Mouse (Mus musculus) limb, embryonic 12.5 days (tissue): ENCODE data around the gene Gm10647. TPM values are rescaled to one million over a fixed set of nuclear protein-coding genes. Genes with fewer than 3 reads are reported as not detected.
"Not testable (repeated sequence)": the region's sequence is repeated elsewhere in the genome, so short reads cannot be mapped to it uniquely, and the experiment has no call there.

ENCODE experiments used
- ATAC-seq: fragments of 200-750 bp; cut with Nextera tagmentation; 2 replicates; pipeline ENCODE4 v1.8.0; 2017; ENCODE audit warnings: low read depth, moderate TSS enrichment; ENCODE audit not compliant: insufficient number of reproducible peaks, insufficient read depth, low FRiP score, low TSS enrichment
- H3K27ac ChIP-seq: fragments of 300-500 bp; sonication (generic); 2 replicates; pipeline ENCODE4 v1.5.1; 2016; ENCODE audit warnings: mild to moderate bottlenecking, moderate library complexity
- H3K27me3 ChIP-seq: fragments of 300-500 bp; sonication (generic); 2 replicates; pipeline ENCODE4 v1.6.1; 2016; ENCODE audit warnings: mild to moderate bottlenecking, moderate library complexity
- H3K36me3 ChIP-seq: fragments of 300-500 bp; sonication (generic); 2 replicates; pipeline ENCODE4 v1.6.1; 2016; ENCODE audit warnings: mild to moderate bottlenecking, moderate library complexity
- H3K4me1 ChIP-seq: fragments of 300-500 bp; sonication (generic); replicated peaks from 2 replicates; pipeline ENCODE4 v1.6.1; 2016
- H3K4me2 ChIP-seq: fragments of 300-500 bp; sonication (generic); 2 replicates; pipeline ENCODE4 v1.6.1; 2016; ENCODE audit warnings: mild to moderate bottlenecking, moderate library complexity
- H3K4me3 ChIP-seq: fragments of 300-500 bp; sonication (generic); replicated peaks from 2 replicates; pipeline ENCODE4 v1.5.1; 2016; ENCODE audit warnings: mild to moderate bottlenecking
- H3K9ac ChIP-seq: fragments of 300-500 bp; sonication (generic); replicated peaks from 2 replicates; pipeline ENCODE4 v1.6.1; 2016; ENCODE audit warnings: mild to moderate bottlenecking, moderate library complexity
- H3K9me3 ChIP-seq: fragments of 300-500 bp; sonication (generic); 2 replicates; pipeline ENCODE4 v1.6.1; 2016; ENCODE audit warnings: mild to moderate bottlenecking, moderate library complexity
- WGBS: fragments of 180-500 bp; shearing (Covaris S2); methylation state at CpG from one replicate; pipeline ENCODE4 v1.1.7; 2016; 5-methylcytosine and 5-hydroxymethylcytosine counted together
- polyA plus RNA-seq: library from polyadenylated mRNA; unstranded; fragments of >200 nt; fragmentation: Nextera tagmentation; extraction: Ambion mirVana; gene quantifications from 2 replicates; pipeline ENCODE4 v1.2.1, GENCODE M21; 2016

Gm10647 gene
- polyA plus RNA-seq, 1 experiment from 2014 or later: 1.2 TPM

GRCm38 (mm10) chr9:66801947-66802346 lies 5.1 kb downstream of the Gm10647 start:
- 46% methylated on average over 12 of the region's 12 CpGs for WGBS
- Histone ChIP-seq H3K9ac (no peak overlapping the region), H3K9me3 (no peaks in the 10 kb centered on the region), H3K27me3 (peaks cover 16% of the 10 kb centered on the region), H3K4me1 (peaks cover 13% of the 10 kb centered on the region), H3K36me3 (no peaks in the 10 kb centered on the region), H3K4me2 (no peak overlapping the region), H3K27ac (no peak overlapping the region), H3K4me3 (no peak overlapping the region)
- no peak for ATAC-seq

GRCm38 (mm10) chr9:66805951-66806350 lies 9.1 kb downstream of the Gm10647 start:
- H3K9me3 ChIP-seq, H3K36me3 ChIP-seq, H3K27ac ChIP-seq, ATAC-seq: not testable (repeated sequence)
- H3K4me1 ChIP-seq: peaks cover 16% of the 10 kb centered on the region
- H3K9ac ChIP-seq: peak overlapping the region; percentile 54
- peak overlapping the region; percentile 31 for H3K4me3 ChIP-seq
- peak overlapping the region; percentile 53 for H3K4me2 ChIP-seq
- H3K27me3 ChIP-seq: peaks cover 16% of the 10 kb centered on the region
- WGBS: 2% methylated on average over 32 of the region's 37 CpGs

- Histone ChIP-seq H3K36me3 (no peaks in the 10 kb centered on the region), H3K4me1 (peaks cover 17% of the 10 kb centered on the region), H3K27ac (peak overlapping the region; percentile 45; the same call in 1 of the 2 replicates), H3K4me2 (no peak overlapping the region), H3K4me3 (no peak overlapping the region), H3K9me3 (no peaks in the 10 kb centered on the region), H3K9ac (no peak overlapping the region), H3K27me3 (no peaks in the 10 kb centered on the region)
- ATAC-seq: no peak
- WGBS: 8% methylated on average over 2 of the region's 2 CpGs
Observed at GRCm38 (mm10) chr9:66813392-66813791, 16.6 kb downstream of the Gm10647 start.

GRCm38 (mm10) chr9:66820996-66821395 lies 24.2 kb downstream of the Gm10647 start:
- Histone ChIP-seq H3K9me3 (no peaks in the 10 kb centered on the region), H3K9ac (no peak overlapping the region), H3K4me2 (no peak overlapping the region), H3K27me3 (no peaks in the 10 kb centered on the region), H3K4me3 (no peak overlapping the region), H3K36me3 (no peaks in the 10 kb centered on the region), H3K4me1 (no peaks in the 10 kb centered on the region), H3K27ac (no peak overlapping the region)
- 63% methylated on average over 5 of the region's 5 CpGs for WGBS
- no peak for ATAC-seq

GRCm38 (mm10) chr9:66822255-66822654 lies 25.4 kb downstream of the Gm10647 start:
- not testable (repeated sequence) for H3K9me3 ChIP-seq, ATAC-seq, H3K9ac ChIP-seq, H3K4me2 ChIP-seq, H3K27me3 ChIP-seq, H3K4me3 ChIP-seq, H3K36me3 ChIP-seq, H3K4me1 ChIP-seq, H3K27ac ChIP-seq
- 71% methylated on average over 2 of the region's 5 CpGs for WGBS

GRCm38 (mm10) chr9:66825990-66826389 lies 29.2 kb downstream of the Gm10647 start:
- no peaks in the 10 kb centered on the region for H3K4me1 ChIP-seq

GRCm38 (mm10) chr9:66832366-66832908 lies 35.6 kb downstream of the Gm10647 start:
- H3K27me3 ChIP-seq: peaks cover 14% of the 10 kb centered on the region
- H3K4me1 ChIP-seq: peaks cover 14% of the 10 kb centered on the region
- no peak overlapping the region for H3K9ac ChIP-seq
- 58% methylated on average over 4 of the region's 4 CpGs for WGBS
- H3K36me3 ChIP-seq: no peaks in the 10 kb centered on the region
- no peak for ATAC-seq
- no peak overlapping the region for H3K4me3 ChIP-seq
- H3K27ac ChIP-seq: no peak overlapping the region
- H3K4me2 ChIP-seq: no peak overlapping the region
- H3K9me3 ChIP-seq: no peaks in the 10 kb centered on the region

More at GRCm38 (mm10) chr9:66825990-66826389, 29.2 kb downstream of the Gm10647 start:
- no peak overlapping the region for H3K27ac ChIP-seq
- no peak overlapping the region for H3K4me3 ChIP-seq
- ATAC-seq: no peak
- H3K27me3 ChIP-seq: no peaks in the 10 kb centered on the region
- no peak overlapping the region for H3K9ac ChIP-seq
- H3K4me2 ChIP-seq: no peak overlapping the region
- no peaks in the 10 kb centered on the region for H3K9me3 ChIP-seq
- 45% methylated on average over 1 of the region's 1 CpGs for WGBS
- H3K36me3 ChIP-seq: no peaks in the 10 kb centered on the region

- no peaks in the 10 kb centered on the region for H3K9me3 ChIP-seq
- ATAC-seq: no peak
- H3K4me1 ChIP-seq: peaks cover 14% of the 10 kb centered on the region
- 16% methylated on average over 7 of the region's 7 CpGs for WGBS
- peak overlapping the region; percentile 63 for H3K4me3 ChIP-seq
- peak overlapping the region; percentile 91 for H3K4me2 ChIP-seq
- peaks cover 14% of the 10 kb centered on the region for H3K27me3 ChIP-seq
- no peaks in the 10 kb centered on the region for H3K36me3 ChIP-seq
- H3K9ac ChIP-seq: peak overlapping the region; percentile 58; the same call in 1 of the 2 replicates
- H3K27ac ChIP-seq: no peak overlapping the region
Observed at GRCm38 (mm10) chr9:66833851-66834250, 37.0 kb downstream of the Gm10647 start.

- H3K4me3 ChIP-seq: peak within 1 kb of the TSS; percentile 63
- peaks cover 14% of the 10 kb centered on the region for H3K4me1 ChIP-seq
- under 1% methylated on average over 58 of the region's 58 CpGs for WGBS
- peak; percentile 100 for ATAC-seq
- H3K36me3 ChIP-seq: no peaks in the 10 kb centered on the region
- peak within 1 kb of the TSS; percentile 91 for H3K4me2 ChIP-seq
- peak within 1 kb of the TSS; percentile 54; the same call in 1 of the 2 replicates for H3K27ac ChIP-seq
- H3K9me3 ChIP-seq: no peaks in the 10 kb centered on the region
- peaks cover 14% of the 10 kb centered on the region for H3K27me3 ChIP-seq
- H3K9ac ChIP-seq: peak within 1 kb of the TSS; percentile 58
Observed at GRCm38 (mm10) chr9:66834318-66835096, 37.7 kb downstream of the Gm10647 start, which contains the start of gene Aph1c. Gene Aph1c (minus strand): TSS chr9:66834726.

- peak overlapping the region; percentile 50 for H3K9ac ChIP-seq
- peak overlapping the region; percentile 54; the same call in 1 of the 2 replicates for H3K27ac ChIP-seq
- under 1% methylated on average over 24 of the region's 24 CpGs for WGBS
Observed at GRCm38 (mm10) chr9:66835097-66835480, 38.2 kb downstream of the Gm10647 start.

GRCm38 (mm10) chr9:66846822-66847221 lies 50.0 kb downstream of the Gm10647 start:
- no peaks in the 10 kb centered on the region for H3K9me3 ChIP-seq
- H3K27ac ChIP-seq: no peak overlapping the region
- no peak for ATAC-seq
- H3K27me3 ChIP-seq: no peaks in the 10 kb centered on the region
- H3K4me1 ChIP-seq: no peaks in the 10 kb centered on the region
- peaks cover 26% of the 10 kb centered on the region for H3K36me3 ChIP-seq
- WGBS: 89% methylated on average over 5 of the region's 5 CpGs
- no peak overlapping the region for H3K4me2 ChIP-seq
- no peak overlapping the region for H3K9ac ChIP-seq
- H3K4me3 ChIP-seq: no peak overlapping the region

More at GRCm38 (mm10) chr9:66835097-66835480, 38.2 kb downstream of the Gm10647 start:
- H3K4me3 ChIP-seq: peak overlapping the region; percentile 63
- no peaks in the 10 kb centered on the region for H3K9me3 ChIP-seq
- peak overlapping the region; percentile 91 for H3K4me2 ChIP-seq
- H3K4me1 ChIP-seq: peaks cover 14% of the 10 kb centered on the region
- H3K36me3 ChIP-seq: no peaks in the 10 kb centered on the region
- H3K27me3 ChIP-seq: peaks cover 14% of the 10 kb centered on the region
- ATAC-seq: peak; percentile 73; the same call in 1 of the 2 replicates
